Mouse (Mus musculus) right cerebral cortex, postnatal 14 days (tissue): Measurements from ENCODE around the gene Hs1bp3.

Experiments used
- DNase-seq: peaks from one replicate; pipeline ENCODE4 v3.0.0; 2022

The Hs1bp3 gene

DNA sequence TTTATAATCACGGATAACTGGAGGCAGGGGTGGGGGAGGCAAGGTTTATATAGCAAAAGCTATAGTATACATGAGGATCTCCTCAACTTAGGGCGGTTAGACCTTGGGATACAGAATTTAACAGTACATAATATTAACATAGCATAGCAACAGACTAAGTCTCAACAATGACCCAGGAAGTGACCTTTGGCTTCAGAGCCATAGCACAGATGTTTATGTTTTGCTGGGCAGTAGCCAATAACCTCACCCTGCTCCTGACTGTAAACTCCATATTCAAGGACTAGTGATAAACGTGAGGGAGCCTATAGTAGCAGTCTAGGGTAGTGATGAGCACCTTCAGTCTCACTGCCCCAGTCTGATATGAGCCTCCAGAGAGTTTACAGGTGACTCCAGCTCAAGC, 53.5 kb downstream of the Hs1bp3 start:
- DNase-seq, result no peak

DNA sequence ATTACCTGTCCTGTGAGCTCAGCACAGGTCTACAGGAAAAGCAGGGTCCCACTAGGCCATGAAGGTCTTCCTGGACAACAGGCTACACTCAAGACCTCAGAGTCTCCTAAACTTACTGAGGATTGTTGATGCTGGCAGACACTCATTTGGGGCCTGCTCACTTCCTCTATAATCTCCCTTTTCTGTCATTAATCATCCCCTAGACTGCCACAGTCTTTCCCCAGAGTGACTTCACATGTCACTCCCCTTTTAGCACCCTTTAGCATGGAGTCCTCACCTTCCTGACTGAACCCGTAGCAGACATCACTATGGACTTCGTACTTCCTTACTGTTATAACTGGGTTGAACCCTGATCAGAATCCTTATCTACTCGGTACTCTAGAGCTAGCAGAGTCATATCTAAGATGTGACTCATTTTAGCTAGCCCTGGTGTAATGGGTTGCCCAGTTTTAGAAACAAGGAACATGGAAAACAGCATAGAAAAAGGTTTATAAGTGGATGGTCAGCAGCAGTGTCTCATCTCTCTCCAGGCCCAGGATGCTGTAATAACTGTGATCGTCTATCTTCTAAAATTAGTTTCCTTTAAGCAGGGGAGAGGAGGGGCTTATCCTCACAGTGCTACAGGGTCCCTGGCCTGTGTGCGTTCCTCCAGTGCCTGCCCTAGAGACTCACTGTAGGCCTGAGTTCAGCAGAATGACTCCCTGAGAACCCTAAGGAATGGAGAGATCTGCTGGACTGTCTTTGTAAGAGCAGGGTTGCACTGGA, 58.7 kb downstream of the Hs1bp3 start:
- DNase-seq, result no peak

DNA sequence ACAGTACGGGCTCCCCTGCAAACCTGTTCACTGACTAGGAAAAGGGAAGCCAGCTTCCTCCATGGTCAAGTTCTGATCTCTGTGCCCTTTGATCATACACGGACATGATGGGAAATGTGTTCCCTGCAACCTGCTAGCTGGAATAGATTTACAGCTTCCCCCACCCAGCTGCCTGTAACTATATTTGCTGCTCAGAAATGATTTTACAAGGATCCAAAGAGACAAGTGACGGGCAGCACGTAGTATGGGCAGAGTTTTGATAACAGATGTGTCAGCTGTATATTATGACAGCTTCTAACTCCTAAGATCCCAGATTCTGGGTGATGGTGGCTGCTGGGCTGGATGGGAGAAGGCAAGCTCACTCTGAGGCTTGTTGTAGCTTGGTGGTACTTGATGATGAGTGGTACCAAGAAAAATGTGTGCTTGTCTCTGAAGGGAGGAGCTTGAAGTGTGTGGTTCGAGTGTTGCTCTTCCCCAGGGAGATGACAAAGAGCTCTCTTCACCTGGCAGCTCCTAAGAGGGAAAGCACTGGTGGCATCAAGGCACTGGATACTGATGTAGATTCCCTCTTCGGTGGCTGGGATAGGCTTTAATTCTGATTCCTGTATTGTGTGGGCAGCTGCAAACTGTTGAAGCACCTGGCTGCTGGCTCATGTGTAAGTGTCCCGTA, 59.4 kb downstream of the Hs1bp3 start:
- DNase-seq, result no peak

DNA sequence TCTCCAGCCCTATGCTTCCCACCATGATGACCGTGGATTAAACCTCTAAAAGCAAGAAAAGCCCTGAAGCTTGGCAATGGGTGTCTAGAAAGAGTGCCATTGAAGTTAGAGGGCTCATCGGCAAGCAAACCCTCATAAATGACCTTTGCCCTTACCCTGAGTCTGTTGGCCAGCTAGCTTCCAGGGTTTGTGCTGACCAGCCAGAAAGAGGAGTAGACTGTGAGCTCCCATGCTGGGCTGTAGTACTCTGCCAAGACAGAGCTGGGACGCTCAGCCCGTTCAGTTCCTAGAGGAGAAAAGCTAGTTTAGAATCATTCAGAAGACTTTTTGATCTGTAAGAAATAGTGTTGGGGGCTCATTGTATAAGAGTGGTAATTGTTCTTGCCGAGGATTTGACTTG, 60.5 kb downstream of the Hs1bp3 start:
- no peak for DNase-seq

DNA sequence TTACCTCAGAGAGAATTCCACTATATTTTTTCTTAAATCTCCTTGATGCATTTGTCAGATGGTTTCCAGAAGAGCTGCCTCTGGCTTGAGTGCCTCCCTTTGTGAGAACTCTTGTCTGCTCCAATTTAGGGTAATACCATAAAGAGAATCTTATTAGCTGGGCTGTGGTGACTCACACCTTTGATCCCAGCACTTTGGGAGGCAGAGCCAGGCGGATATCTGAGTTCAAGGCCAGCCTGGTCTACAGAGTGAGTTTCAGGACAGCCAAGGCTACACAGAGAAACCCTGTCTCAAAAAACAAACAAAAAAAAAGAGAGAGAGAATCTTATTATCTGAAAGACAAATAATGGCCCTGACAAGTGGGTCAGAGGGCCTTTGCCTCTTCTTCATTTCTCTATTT, 63.9 kb downstream of the Hs1bp3 start:
- DNase-seq, result no peak

DNA sequence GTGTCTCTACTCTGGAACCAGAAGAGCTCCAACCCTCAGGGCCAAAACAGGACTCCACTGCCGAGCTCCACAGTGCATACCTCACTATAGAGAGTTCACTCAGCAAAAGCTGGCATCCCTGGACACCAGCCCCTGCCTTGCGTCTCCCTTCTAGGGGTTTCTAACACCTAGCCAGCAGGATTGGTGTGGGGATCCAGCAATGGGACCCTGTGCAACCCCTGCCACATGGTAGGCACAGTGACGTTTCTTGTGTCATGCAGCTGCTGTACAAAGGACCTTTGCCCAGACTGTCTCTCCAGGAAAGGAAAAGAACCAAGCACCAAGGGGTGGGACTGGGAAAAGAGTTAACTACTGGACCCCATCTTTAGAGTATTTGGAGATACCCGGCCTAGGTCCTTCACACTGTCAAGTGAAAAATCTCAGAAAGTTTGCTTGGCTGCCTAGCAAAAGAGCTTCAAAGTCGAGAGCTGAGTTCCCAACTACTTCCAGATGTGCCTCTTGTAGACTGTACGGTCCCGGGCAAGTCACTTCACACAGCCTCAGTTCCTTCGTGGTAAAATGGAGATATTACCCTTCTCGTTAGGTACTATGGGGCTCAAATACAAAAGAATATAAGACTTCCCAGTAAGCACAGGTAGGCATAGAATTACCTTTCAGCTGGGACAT, 64.9 kb downstream of the Hs1bp3 start:
- no peak for DNase-seq

DNA sequence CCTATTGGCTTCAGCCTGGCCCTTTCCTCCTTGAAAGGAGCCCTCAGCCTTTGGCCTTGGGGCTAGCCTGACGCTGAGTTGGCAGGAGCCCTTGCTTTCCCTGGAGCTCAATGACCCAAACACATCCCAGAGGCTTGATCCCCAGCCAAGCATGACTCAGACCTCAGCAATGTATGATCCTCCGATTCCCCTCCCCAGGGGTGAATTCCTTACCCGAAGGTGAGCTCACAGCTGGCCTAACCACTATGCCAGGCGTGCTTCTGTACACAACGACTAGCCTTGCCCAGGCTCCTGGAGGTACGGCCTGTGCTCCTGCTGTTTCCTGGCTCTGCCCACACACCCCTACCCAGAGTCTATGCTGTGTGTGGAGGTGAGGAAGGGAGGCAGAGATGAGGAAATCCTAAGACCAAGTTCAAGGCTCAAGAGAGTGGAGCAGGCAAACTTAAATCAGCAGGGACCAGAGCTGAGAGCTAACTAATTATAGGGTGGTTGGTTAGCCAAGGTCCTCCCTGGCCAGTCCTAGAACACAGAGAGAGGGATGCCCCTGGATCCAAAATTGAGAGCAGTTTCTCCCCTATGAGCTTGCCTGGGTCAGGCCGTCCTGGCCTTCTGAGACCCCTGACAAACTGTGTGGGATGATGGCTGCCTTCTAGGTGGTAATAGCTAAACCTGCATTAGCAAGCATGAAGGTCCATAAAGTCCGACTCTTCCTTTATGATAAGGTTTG, 66.7 kb downstream of the Hs1bp3 start:
- peak; percentile 13 for DNase-seq

DNA sequence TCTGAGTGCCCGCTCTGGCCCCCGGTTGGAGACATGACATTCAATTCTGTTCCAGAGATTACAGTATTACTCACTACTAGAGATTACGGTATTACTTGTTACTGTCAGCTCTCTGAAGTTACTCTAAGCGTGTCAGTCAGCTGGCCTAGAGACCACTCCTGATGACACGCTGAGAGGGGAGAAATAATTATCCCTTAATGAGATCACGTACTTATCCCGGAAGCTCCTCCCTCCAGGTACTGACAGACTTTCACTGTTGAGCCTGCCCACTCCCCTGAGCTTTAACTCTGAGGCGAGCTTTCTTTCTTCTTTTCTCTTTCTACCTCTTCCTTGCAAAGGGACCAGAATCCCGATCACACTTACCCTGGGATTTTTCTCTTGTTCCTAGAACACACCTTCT, 67.7 kb downstream of the Hs1bp3 start:
- DNase-seq, result no peak

DNA sequence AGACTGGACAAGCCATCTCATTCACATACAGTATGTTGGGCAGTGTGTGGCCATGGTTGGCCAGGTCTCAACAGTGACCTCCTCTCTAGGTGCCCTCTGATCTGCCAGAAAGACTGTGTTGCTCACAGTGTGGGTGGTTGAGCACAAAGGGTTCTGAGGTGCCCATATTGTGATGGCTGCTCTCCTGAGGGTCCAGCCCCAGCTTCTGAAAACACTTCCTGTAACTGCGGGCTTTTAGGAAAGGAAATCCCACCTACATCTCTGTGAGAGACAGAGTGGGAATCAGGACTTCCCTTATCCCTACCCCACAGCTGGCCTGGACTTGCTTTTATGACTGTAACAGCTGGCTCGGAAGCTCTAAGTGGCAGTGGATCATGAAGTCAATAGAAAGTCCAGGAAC, 68.7 kb downstream of the Hs1bp3 start:
- no peak for DNase-seq

DNA sequence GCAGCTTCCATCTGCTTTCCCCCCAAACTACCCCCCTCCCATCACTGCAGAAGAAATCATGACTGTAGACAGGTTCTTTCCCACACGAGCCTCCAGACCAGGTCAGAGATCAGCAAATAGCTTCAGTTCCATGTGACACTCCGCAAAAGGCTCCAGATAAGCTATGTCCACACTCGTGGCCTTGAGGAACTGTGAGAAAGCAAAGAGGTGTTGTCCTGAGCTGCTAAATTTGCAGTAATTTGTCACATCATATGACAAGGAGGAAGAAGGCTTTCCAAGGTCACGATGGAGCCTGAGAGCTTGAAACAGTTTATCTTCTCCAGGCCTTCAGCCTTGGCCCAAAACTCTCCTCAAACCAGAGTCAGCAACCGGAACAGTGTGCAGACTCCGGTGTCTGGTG, 70.6 kb downstream of the Hs1bp3 start:
- no peak for DNase-seq

DNA sequence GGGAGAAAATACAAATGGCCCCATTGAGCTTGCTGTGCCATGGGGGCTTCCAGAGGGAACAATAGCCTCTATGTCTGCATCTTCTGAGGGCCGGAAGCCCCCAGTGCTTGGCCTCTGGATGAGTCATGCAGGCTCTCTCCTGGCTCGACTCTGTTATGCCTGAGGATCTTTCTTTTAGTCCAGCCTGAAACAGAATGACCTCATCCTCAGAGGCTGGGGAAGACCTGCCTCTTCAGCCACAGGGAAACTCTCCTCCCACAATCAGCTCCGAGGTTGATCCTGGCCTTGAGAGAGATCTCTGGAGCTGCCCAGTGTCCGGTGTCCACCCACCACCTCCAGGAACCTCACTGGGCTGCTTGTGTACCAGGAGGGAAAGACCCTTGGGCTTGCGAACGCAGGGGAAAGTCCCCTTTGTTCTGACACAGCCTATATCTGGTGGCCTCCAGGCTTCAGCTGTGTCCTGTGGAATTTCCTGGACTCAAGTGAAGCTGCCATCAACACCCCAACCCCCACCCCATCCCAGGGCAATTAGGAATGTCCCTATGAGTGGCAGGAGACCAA, 73.3 kb downstream of the Hs1bp3 start:
- no peak for DNase-seq

DNA sequence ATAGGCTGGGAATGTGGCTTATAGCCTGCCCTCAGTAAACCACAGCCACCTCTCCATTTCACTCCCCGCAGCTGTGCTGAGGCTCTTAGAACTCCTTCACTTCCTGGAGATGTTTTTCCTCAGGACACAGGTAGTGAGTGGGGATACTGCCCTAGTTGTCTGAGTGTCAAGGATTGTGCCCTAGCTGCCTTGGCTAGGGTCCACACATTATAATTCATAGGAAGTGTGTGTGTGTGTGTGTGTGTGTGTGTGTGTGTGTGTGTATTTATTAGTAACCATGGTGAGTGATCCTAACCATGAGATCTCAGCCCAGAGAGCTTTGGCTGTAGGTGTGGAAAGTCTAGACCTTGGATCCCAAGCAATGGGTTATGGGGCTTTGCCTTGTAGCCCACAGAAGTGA, 74.0 kb downstream of the Hs1bp3 start:
- no peak for DNase-seq

DNA sequence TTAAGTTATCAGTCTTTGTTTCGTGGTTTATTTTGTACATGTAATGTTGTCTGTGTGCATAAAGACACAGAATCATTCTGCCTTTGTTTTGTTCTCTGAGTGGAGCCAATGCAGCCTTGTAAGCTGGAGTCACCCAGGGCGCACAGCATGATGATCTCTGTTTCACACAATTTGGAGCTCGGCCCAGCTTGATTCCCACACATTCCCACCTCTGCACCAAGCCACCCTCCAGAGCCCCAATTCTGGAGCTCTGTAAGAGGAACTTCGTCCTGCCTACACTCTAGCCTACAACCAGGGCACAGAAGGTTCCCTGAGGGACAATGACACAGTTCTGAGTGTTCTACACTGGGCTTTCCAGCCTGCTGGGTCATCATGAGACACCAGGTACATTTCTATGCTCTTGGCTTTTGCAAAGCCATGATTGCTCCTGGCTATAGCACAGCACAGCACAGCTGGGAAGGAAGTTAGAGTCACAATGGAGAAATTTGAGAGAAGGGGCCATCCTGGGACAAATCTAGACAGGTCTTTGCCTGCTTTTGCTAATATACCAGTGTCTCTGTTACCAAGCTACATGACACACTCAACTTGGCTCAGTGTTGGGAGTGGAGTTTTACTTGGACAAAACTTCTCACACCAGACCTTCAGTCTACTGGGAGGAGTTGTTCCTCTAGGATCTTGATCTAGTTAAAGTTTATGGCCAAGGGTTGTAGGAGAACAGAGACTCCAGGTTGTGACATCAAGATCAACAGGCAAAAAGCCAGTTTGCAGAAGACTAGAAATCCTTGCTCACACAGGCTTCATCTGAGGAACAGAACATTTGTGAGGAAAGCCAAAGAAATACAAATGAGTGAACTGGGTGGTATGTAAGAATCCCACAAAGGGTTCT, 75.5 kb downstream of the Hs1bp3 start:
- no peak for DNase-seq

DNA sequence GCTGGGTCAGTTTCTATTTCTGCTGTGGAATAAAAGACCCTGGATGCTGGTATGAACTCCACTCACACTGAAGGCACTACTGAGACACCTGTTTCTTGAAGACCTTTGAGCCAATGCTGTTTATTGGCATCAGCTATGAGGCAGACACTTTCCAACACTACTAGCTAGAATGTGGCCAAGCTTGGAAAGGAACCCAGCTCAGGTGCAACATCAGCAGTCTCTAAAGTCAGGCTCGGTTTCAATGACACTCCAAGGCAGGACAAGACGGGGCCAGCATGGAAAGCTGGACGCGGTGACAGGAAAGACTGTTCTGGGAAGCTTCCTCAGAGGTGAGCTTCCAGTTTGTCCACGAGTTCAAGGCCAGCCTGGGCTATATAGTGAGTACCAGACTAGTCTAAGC, 80.0 kb downstream of the Hs1bp3 start:
- DNase-seq, result no peak
